Mouse (Mus musculus) bone marrow macrophage, adult 2 months (primary cell): ENCODE measurements around the gene Rims3. TPM values are rescaled to one million over a fixed set of nuclear protein-coding genes. Genes with fewer than 3 reads are reported as not detected.

Experiments used
- H3K27ac ChIP-seq: 2 replicates; pipeline ENCODE4 v1.5.1; 2012; ENCODE audit warnings: low read depth, low read length; ENCODE audit not compliant: insufficient read depth
- H3K4me1 ChIP-seq: 2 replicates; pipeline ENCODE4 v1.6.1; 2012; ENCODE audit warnings: low read length; ENCODE audit not compliant: control insufficient read depth, insufficient read depth
- H3K4me3 ChIP-seq: 2 replicates; pipeline ENCODE4 v1.5.1; 2012; ENCODE audit warnings: mild to moderate bottlenecking, low read length, moderate library complexity; ENCODE audit not compliant: insufficient read depth
- CTCF ChIP-seq: IDR thresholded peaks from 2 replicates; pipeline ENCODE4 v1.5.1; 2012; ENCODE audit warnings: low read depth, mild to moderate bottlenecking, low read length, moderate library complexity
- POLR2A ChIP-seq: IDR thresholded peaks from 2 replicates; pipeline ENCODE4 v1.6.1; 2012; ENCODE audit warnings: mild to moderate bottlenecking, low read depth, low read length, borderline replicate concordance
- polyA plus RNA-seq: library from polyadenylated mRNA; stranded (reverse); fragments of >200 nt; gene quantifications from 2 replicates; pipeline ENCODE4 v1.2.4, GENCODE M21; 2012; ENCODE audit not compliant: missing spikeins, insufficient read depth, insufficient read length

Rims3 gene
- polyA plus RNA-seq, 1 experiment: 1.9 TPM

- no peak overlapping the region for H3K4me3 ChIP-seq
- H3K4me1 ChIP-seq: no peaks in the 10 kb centered on the region
- no peak for TF ChIP-seq CTCF
- H3K27ac ChIP-seq: no peak overlapping the region
Observed at GRCm38 (mm10) chr4:120890754-120891440, 36.3 kb downstream of the Rims3 start.

DNA sequence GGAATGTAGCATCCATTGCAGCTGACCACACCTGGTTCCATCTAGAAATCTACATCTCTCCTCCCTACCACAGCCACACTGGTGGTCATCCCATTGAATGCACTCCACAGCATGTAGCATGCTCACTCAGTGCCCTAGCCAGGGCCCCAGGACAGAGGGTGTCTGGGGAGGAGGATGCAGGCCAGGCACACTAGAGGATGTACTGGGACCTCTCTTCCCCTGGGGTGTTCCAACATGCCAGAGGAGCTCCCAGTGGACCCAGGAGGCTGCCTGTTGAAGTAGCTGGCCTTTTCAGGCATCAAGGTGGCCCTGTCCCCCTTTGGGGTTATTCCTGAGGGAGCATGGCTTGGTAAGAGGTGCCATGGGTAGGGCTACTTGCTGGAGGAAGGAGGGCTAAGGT, 37.3 kb downstream of the Rims3 start:
- TF ChIP-seq POLR2A: no peak
- no peak for TF ChIP-seq CTCF
- Histone ChIP-seq H3K27ac (no peak overlapping the region), H3K4me1 (no peaks in the 10 kb centered on the region), H3K4me3 (no peak overlapping the region)

DNA sequence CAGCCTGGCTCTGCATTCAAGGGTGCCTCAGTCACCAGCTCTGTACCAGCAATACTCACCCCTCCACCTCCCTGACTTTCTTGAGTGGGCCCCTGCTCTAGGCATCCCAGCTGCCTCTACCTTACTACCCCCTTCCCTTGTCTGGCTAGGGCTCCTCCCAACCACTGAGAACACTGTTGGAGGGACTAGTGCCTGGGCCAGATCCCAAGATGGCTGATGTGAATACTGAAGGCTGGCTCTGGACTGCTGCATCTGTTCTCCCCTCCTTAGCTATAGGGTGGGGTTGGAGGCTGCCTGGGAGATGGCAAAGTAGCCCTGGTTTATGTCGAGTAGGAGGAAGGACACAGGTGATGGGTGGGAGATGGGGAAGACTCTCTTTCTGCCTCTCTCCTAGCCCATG, 37.9 kb downstream of the Rims3 start:
- Histone ChIP-seq H3K4me3 (no peak overlapping the region), H3K27ac (no peak overlapping the region), H3K4me1 (no peaks in the 10 kb centered on the region)
- TF ChIP-seq POLR2A (no peak), CTCF (no peak)

DNA sequence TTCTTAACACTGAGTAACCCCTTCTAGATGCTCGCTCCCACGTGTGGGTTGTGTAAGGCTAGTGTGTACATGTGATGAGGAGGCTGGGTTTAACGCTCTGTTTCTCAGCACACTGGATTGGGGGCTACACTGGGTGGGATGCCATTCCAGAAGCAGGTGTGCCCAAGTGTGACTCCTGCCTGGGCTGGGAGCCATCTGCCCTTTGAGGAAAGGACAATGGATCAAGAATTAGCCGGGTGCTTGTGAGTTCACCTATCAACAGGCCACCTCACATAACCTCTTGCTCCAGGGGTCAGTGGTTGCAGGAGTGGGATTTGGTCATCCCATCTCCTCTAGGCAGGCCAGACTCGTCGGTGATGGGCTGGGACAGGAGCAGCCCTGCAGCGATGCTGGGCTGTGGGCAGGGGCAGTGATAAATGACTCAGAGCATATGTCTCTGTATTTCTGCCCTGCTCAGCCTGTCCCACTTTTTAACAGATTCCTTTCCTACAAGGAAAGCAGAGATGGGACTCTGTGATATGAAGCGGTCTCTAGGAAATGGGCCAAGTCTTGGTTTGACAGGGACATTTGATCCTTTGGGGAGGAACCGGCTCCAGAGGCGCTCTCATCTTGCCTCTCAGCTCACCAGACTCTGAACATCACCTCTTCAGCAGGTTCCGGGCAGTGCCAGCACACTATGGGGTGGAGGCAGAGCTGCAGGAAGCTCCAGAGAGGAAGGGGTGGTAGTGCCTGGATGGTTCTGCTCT, 39.2 kb downstream of the Rims3 start:
- no peak overlapping the region for H3K27ac ChIP-seq
- TF ChIP-seq POLR2A (no peak), CTCF (no peak)
- H3K4me3 ChIP-seq: no peak overlapping the region
- H3K4me1 ChIP-seq: no peaks in the 10 kb centered on the region

DNA sequence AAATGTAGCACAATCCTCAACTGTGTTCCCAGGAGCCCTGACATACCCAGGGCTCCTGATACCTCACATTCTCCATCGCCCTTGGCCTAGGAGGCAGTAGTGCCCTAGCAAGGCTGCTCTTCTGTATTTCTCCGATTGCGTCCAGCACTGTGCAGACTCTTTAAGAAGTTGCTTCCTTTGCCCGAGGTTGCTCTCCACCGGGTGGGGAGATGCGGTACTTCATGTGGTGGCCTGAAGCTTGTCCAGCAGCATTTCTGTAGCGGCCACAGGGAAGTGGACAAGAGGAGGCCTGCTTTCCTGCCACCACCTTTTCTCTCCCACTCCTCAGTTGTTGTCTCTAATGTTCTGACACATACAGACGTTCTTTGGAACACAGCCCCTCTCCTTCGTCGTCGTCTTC, 40.0 kb downstream of the Rims3 start:
- no peak for TF ChIP-seq POLR2A
- H3K4me3 ChIP-seq: no peak overlapping the region
- H3K27ac ChIP-seq: no peak overlapping the region
- H3K4me1 ChIP-seq: no peaks in the 10 kb centered on the region

- TF ChIP-seq POLR2A (no peak), CTCF (no peak)
- Histone ChIP-seq H3K27ac (no peak overlapping the region), H3K4me1 (no peaks in the 10 kb centered on the region), H3K4me3 (no peak overlapping the region)
Observed at GRCm38 (mm10) chr4:120895226-120895625, 40.6 kb downstream of the Rims3 start.

DNA sequence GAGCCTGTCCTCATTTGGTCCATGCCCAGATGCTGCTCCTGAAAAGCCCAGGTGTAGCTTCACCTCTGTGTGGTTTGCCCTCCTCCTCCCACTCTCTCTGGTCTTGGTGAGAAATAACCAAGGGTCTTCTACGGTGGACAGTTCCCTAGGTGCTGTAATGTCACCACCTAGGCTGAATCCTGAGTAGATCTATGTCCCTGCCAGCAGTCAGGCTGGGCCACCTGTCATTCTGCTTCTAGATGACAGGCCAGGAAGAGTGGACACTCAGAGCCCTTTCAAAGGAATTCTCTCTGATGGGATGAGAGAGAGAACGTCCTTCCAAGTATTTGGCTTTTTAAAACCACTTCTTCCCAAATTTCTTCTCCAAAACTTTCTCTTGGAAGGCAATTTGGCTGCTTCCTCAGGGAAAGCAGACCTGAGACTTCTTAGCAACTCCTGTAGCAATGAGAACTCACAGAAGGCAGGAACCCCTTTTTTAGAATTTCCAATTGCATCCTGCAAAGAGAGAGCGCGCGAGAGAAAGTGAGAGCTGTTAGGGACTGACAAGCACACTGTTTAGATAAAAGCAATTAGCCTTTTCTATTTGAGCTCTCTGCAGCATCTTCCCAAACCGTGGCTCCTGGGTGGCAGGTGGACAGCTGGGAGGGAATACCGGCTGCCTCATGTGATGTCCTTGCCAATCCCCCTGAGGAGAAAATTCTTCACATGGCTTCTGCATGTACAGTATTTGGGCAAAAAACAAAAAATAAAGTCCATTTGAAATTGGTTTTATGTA, 41.4 kb downstream of the Rims3 start:
- Histone ChIP-seq H3K4me1 (no peaks in the 10 kb centered on the region), H3K27ac (no peak overlapping the region), H3K4me3 (no peak overlapping the region)
- TF ChIP-seq POLR2A (no peak), CTCF (no peak)

DNA sequence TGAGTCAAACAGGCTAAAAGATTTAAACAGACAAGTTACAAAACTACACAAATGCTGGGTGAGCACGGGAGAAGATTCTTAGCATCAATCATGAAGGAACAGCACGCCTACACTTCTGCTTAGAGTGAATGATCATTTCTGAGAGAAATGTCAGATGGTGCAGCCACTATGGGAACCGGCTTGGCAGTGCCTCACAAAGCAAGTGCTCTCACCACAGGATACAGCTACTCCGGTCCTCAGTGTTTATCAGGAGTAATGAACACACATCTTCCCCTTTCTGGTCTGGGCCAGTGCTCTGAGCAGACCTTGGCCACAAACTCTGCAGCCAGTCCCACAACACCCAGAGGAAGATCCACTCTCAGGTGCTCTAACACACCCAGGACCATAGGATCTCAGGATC, 49.9 kb downstream of the Rims3 start:
- TF ChIP-seq CTCF: no peak
- no peak for TF ChIP-seq POLR2A
- Histone ChIP-seq H3K4me1 (0 out of 2 replicates have a peak, but pooled peaks cover under 1% of the 10 kb centered on the region), H3K4me3 (no peak overlapping the region), H3K27ac (no peak overlapping the region)

DNA sequence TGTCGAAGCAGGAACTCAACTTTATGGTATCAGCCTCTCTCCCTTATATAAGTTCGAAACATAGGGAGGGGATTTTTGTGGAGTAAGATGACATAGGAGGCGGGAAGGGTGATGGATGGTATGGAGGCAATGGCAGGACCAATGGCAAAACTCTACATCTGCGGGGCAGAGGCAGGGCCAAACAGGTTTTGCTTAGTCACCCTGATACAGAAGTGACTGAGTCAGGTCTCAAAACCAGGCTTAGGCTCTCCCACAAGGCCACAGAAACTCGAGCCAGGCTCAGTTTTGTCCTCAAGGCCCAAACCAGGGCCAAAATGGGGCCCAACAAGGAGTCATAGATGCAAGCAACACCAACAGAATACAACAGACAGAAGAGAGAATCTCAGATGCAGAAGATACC, 51.0 kb downstream of the Rims3 start:
- TF ChIP-seq CTCF: no peak
- no peak for TF ChIP-seq POLR2A
- Histone ChIP-seq H3K4me1 (0 out of 2 replicates have a peak, but pooled peaks cover 3% of the 10 kb centered on the region), H3K27ac (no peak overlapping the region), H3K4me3 (no peak overlapping the region)
